Mouse (Mus musculus): Measurements from ENCODE around the gene D430019H16Rik. TPM values are rescaled to one million over a fixed set of nuclear protein-coding genes. Genes with fewer than 3 reads are reported as not detected.
A peak's percentile ranks its signal among the peaks of the same experiment; 100 is the strongest.

The D430019H16Rik gene
- polyA plus RNA-seq, 1 experiment: 8.2 TPM

- no peak for TF ChIP-seq POLR2A (IDR thresholded peaks at IDR 0.05; ENCODE audit: borderline replicate concordance, extremely low read depth, low read depth, low read length)
- no peak for TF ChIP-seq CTCF (IDR thresholded peaks at IDR 0.05; ENCODE audit: insufficient read depth, low read length)
- 49% methylated on average over 9 of the region's 9 CpGs for WGBS
These were observed 75.9 kb downstream of the D430019H16Rik start for GRCm38 (mm10) chr12:105529545-105529944.

GRCm38 (mm10) chr12:105531724-105532371 lies 78.2 kb downstream of the D430019H16Rik start:
- Histone ChIP-seq H3K4me1 (ENCODE audit: control insufficient read depth, insufficient read depth, low read length) (peaks cover 8% of the 10 kb centered on the region), H3K4me3 (replicated peaks; ENCODE audit: extremely low read depth, low read depth, low read length) (no peak overlapping the region)
- no peak for DNase-seq
- WGBS: 58% methylated on average over 8 of the region's 8 CpGs
- no peak for TF ChIP-seq CTCF (IDR thresholded peaks at IDR 0.05; ENCODE audit: insufficient read depth, low read length)

More at GRCm38 (mm10) chr12:105529545-105529944, 75.9 kb downstream of the D430019H16Rik start:
- peak; percentile 34 for DNase-seq
- Histone ChIP-seq H3K4me1 (ENCODE audit: control insufficient read depth, insufficient read depth, low read length) (peaks cover 2% of the 10 kb centered on the region; the same call in 1 of the 2 replicates), H3K4me3 (replicated peaks; ENCODE audit: extremely low read depth, low read depth, low read length) (no peak overlapping the region)

- peaks cover 9% of the 10 kb centered on the region for H3K4me1 ChIP-seq (ENCODE audit: control insufficient read depth, insufficient read depth, low read length)
- no peak overlapping the region for H3K4me3 ChIP-seq (replicated peaks; ENCODE audit: extremely low read depth, low read depth, low read length)
- WGBS: 90% methylated on average over 4 of the region's 4 CpGs
- TF ChIP-seq POLR2A (IDR thresholded peaks at IDR 0.05; ENCODE audit: borderline replicate concordance, extremely low read depth, low read depth, low read length) (no peak), CTCF (IDR thresholded peaks at IDR 0.05; ENCODE audit: insufficient read depth, low read length) (no peak)
- no peak for DNase-seq
These were observed 81.2 kb downstream of the D430019H16Rik start for GRCm38 (mm10) chr12:105534842-105535241.

GRCm38 (mm10) chr12:105535968-105536760 lies 82.5 kb downstream of the D430019H16Rik start:
- DNase-seq: no peak
- WGBS: 54% methylated on average over 13 of the region's 13 CpGs
- Histone ChIP-seq H3K4me1 (ENCODE audit: control insufficient read depth, insufficient read depth, low read length) (peaks cover 9% of the 10 kb centered on the region), H3K4me3 (replicated peaks; ENCODE audit: extremely low read depth, low read depth, low read length) (no peak overlapping the region)
- TF ChIP-seq POLR2A (IDR thresholded peaks at IDR 0.05; ENCODE audit: borderline replicate concordance, extremely low read depth, low read depth, low read length) (peak; percentile 47; the same call in 1 of the 2 replicates), CTCF (IDR thresholded peaks at IDR 0.05; ENCODE audit: insufficient read depth, low read length) (no peak)

- no peak for DNase-seq
- peaks cover 9% of the 10 kb centered on the region for H3K4me1 ChIP-seq (ENCODE audit: control insufficient read depth, insufficient read depth, low read length)
- 32% methylated on average over 5 of the region's 5 CpGs for WGBS
- no peak for TF ChIP-seq POLR2A (IDR thresholded peaks at IDR 0.05; ENCODE audit: borderline replicate concordance, extremely low read depth, low read depth, low read length)
- no peak for TF ChIP-seq CTCF (IDR thresholded peaks at IDR 0.05; ENCODE audit: insufficient read depth, low read length)
- H3K4me3 ChIP-seq (replicated peaks; ENCODE audit: extremely low read depth, low read depth, low read length): no peak overlapping the region
These were observed 83.5 kb downstream of the D430019H16Rik start for GRCm38 (mm10) chr12:105537162-105537561.

GRCm38 (mm10) chr12:105539649-105540048 lies 86.0 kb downstream of the D430019H16Rik start:
- Histone ChIP-seq H3K4me1 (ENCODE audit: control insufficient read depth, insufficient read depth, low read length) (peaks cover 9% of the 10 kb centered on the region), H3K4me3 (replicated peaks; ENCODE audit: extremely low read depth, low read depth, low read length) (no peak overlapping the region)
- no peak for DNase-seq
- TF ChIP-seq POLR2A (IDR thresholded peaks at IDR 0.05; ENCODE audit: borderline replicate concordance, extremely low read depth, low read depth, low read length): no peak
- TF ChIP-seq CTCF (IDR thresholded peaks at IDR 0.05; ENCODE audit: insufficient read depth, low read length): no peak
- WGBS: 82% methylated on average over 10 of the region's 10 CpGs

GRCm38 (mm10) chr12:105541590-105542402 lies 88.1 kb downstream of the D430019H16Rik start:
- TF ChIP-seq POLR2A (IDR thresholded peaks at IDR 0.05; ENCODE audit: borderline replicate concordance, extremely low read depth, low read depth, low read length) (no peak), CTCF (IDR thresholded peaks at IDR 0.05; ENCODE audit: insufficient read depth, low read length) (no peak)
- H3K4me1 ChIP-seq (ENCODE audit: control insufficient read depth, insufficient read depth, low read length): peaks cover 9% of the 10 kb centered on the region
- DNase-seq: no peak
- 70% methylated on average over 12 of the region's 12 CpGs for WGBS
- H3K4me3 ChIP-seq (replicated peaks; ENCODE audit: extremely low read depth, low read depth, low read length): no peak overlapping the region

- 83% methylated on average over 3 of the region's 3 CpGs for WGBS
- H3K4me1 ChIP-seq (ENCODE audit: control insufficient read depth, insufficient read depth, low read length): peaks cover 6% of the 10 kb centered on the region; the same call in 1 of the 2 replicates
- no peak for TF ChIP-seq CTCF (IDR thresholded peaks at IDR 0.05; ENCODE audit: insufficient read depth, low read length)
- TF ChIP-seq POLR2A (IDR thresholded peaks at IDR 0.05; ENCODE audit: borderline replicate concordance, extremely low read depth, low read depth, low read length): no peak
- no peak for DNase-seq
- no peak overlapping the region for H3K4me3 ChIP-seq (replicated peaks; ENCODE audit: extremely low read depth, low read depth, low read length)
These were observed 88.9 kb downstream of the D430019H16Rik start for GRCm38 (mm10) chr12:105542513-105542912.

Other genes starting within 250 kb of the D430019H16Rik start
- not detected in 2 replicates for gene Tcl1, start 231.1 kb upstream of the D430019H16Rik start, polyA plus RNA-seq (2012; rRNA removed)
- gene Tunar, start 120.0 kb upstream of the D430019H16Rik start, polyA plus RNA-seq (2012; rRNA removed): not detected in 2 replicates
- 3.7 and 4.8 TPM in 2 replicates for gene Bdkrb2, start 109.4 kb downstream of the D430019H16Rik start, polyA plus RNA-seq (2012; rRNA removed)
- gene Bdkrb1, start 149.2 kb downstream of the D430019H16Rik start, polyA plus RNA-seq (2012; rRNA removed): 2.9 and 6.0 TPM in 2 replicates
- 7.3 and 10.9 TPM in 2 replicates for gene Gskip, start 231.0 kb downstream of the D430019H16Rik start, polyA plus RNA-seq (2012; rRNA removed)
- gene Atg2b, start 231.4 kb downstream of the D430019H16Rik start, polyA plus RNA-seq (2012; rRNA removed): 11.1 and 12.6 TPM in 2 replicates

All from lung, adult 2 months (tissue).